Mouse (Mus musculus) E14TG2a.4 (cell line): ENCODE data around the gene Kif5c.

Experiments used
- CTCF ChIP-seq: conservative IDR thresholded peaks from 2 replicates; pipeline ENCODE4 v1.5.1; 2014; ENCODE audit warnings: low read length
- NANOG ChIP-seq: IDR thresholded peaks from 2 replicates; pipeline ENCODE4 v1.6.1; 2014; ENCODE audit warnings: borderline replicate concordance, low read length, mixed read lengths
- POU5F1 ChIP-seq: IDR thresholded peaks from 2 replicates; pipeline ENCODE4 v1.6.1; 2014; ENCODE audit warnings: low read length, borderline replicate concordance

- TF ChIP-seq CTCF (no peak), NANOG (no peak), POU5F1 (no peak)
These were observed 97.4 kb downstream of the Kif5c start for GRCm38 (mm10) chr2:49716490-49716889.
